In genomic region chr12:3960553-3960952, GRCm38 (mm10) we compare ENCODE assay signal across 8 mouse cellular contexts. TPM values are rescaled to one million over a fixed set of nuclear protein-coding genes. Genes with fewer than 3 reads are reported as not detected.
DNase-seq lines count a peak whose midpoint lies in the region; ATAC-seq and TF ChIP-seq lines count a peak whose summit lies in the region.

No protein-coding gene starts in this region.

- WGBS in kidney, embryonic 15.5 days: 50% methylated on average over 4 of the region's 4 CpGs
- WGBS in heart, embryonic 16.5 days: 47% methylated on average over 4 of the region's 4 CpGs
- WGBS in liver, embryonic 14.5 days (ENCODE audit: insufficient replicate concordance): 46% methylated on average over 4 of the region's 4 CpGs

- peak; percentile 24; the same call in 1 of the 2 replicates for TF ChIP-seq CTCF in liver, embryonic 14.5 days (IDR thresholded peaks at IDR 0.05; ENCODE audit: low read depth)

- no peak overlapping the region for H3K9ac ChIP-seq in kidney, embryonic 15.5 days
- H3K9ac ChIP-seq in heart, embryonic 16.5 days (ENCODE audit: low read length): peak overlapping the region; percentile 84
- H3K9ac ChIP-seq in liver, embryonic 14.5 days (replicated peaks): no peak overlapping the region

- peak overlapping the region; percentile 83 for H3K4me2 ChIP-seq in kidney, embryonic 15.5 days
- peak overlapping the region; percentile 92 for H3K4me2 ChIP-seq in heart, embryonic 16.5 days (ENCODE audit: low read depth, low read length)
- H3K4me2 ChIP-seq in liver, embryonic 14.5 days (ENCODE audit: low read depth): peak overlapping the region; percentile 67

- H3K9me3 ChIP-seq in kidney, embryonic 15.5 days (replicated peaks): no peaks in the 10 kb centered on the region
- no peaks in the 10 kb centered on the region for H3K9me3 ChIP-seq in heart, embryonic 16.5 days (replicated peaks; ENCODE audit: control insufficient read depth, low read length)
- no peaks in the 10 kb centered on the region for H3K9me3 ChIP-seq in liver, embryonic 14.5 days (ENCODE audit: control insufficient read depth, low read length)

- ATAC-seq in kidney, embryonic 15.5 days (replicated peaks; ENCODE audit: low FRiP score): no peak
- ATAC-seq in heart, embryonic 16.5 days (replicated peaks; ENCODE audit: extremely low read depth, insufficient read depth, low FRiP score): no peak
- ATAC-seq in liver, embryonic 14.5 days (ENCODE audit: insufficient read depth): no peak
- ATAC-seq in monocyte, adult 5-6 weeks (replicated peaks; ENCODE audit: insufficient number of reproducible peaks, low FRiP score, low TSS enrichment, poor library complexity, severe bottlenecking): no peak

- TF ChIP-seq EP300 in liver, embryonic 14.5 days (IDR thresholded peaks at IDR 0.05; ENCODE audit: low read depth): no peak

- H3K27me3 ChIP-seq in kidney, embryonic 15.5 days: peaks cover 4% of the 10 kb centered on the region
- peaks cover 2% of the 10 kb centered on the region; the same call in 1 of the 2 replicates for H3K27me3 ChIP-seq in heart, embryonic 16.5 days (ENCODE audit: control insufficient read depth, insufficient read depth, low read length)
- H3K27me3 ChIP-seq in liver, embryonic 14.5 days (ENCODE audit: control insufficient read depth, insufficient read depth, low read length): no peaks in the 10 kb centered on the region; the same call in 1 of the 2 replicates

- no peak for DNase-seq in kidney, postnatal 14 days
- DNase-seq in cerebellum, adult 8-10 months: peak; percentile 48
- no peak for DNase-seq in liver, embryonic 14.5 days (ENCODE audit: low read depth in 3 of 3, low spot score in 3 of 3)
- DNase-seq in Muller cell, postnatal 12 days (ENCODE audit: inconsistent ontology term): no peak
- DNase-seq in embryo, embryonic 9.5 days (ENCODE audit: extremely low spot score): no peak

- H3K4me1 ChIP-seq in kidney, embryonic 15.5 days: peaks cover 9% of the 10 kb centered on the region; the same call in 1 of the 2 replicates
- H3K4me1 ChIP-seq in heart, embryonic 16.5 days (ENCODE audit: control insufficient read depth, insufficient read depth, low read length): peaks cover 6% of the 10 kb centered on the region; the same call in 1 of the 2 replicates
- H3K4me1 ChIP-seq in liver, embryonic 14.5 days (replicated peaks; ENCODE audit: control insufficient read depth in 2 of 2, insufficient read depth in 2 of 2, low read length in 1 of 2): peaks cover 0 to 5% of the 10 kb centered on the region in 2 experiments; a peak in 2 of 4 replicates

- peak overlapping the region; percentile 51 for H3K4me3 ChIP-seq in kidney, embryonic 15.5 days (replicated peaks)
- peak overlapping the region; percentile 68 for H3K4me3 ChIP-seq in heart, embryonic 16.5 days (ENCODE audit: low read length)
- H3K4me3 ChIP-seq in liver, embryonic 14.5 days (ENCODE audit: insufficient read depth in 1 of 2, low read depth in 2 of 2, low read length in 2 of 2): peak overlapping the region in 1 of 2 experiments; percentile 49; a peak in 2 of 4 replicates

- H3K36me3 ChIP-seq in kidney, embryonic 15.5 days: no peaks in the 10 kb centered on the region
- no peaks in the 10 kb centered on the region for H3K36me3 ChIP-seq in heart, embryonic 16.5 days (ENCODE audit: control insufficient read depth, insufficient read depth)
- no peaks in the 10 kb centered on the region for H3K36me3 ChIP-seq in liver, embryonic 14.5 days (replicated peaks; ENCODE audit: control insufficient read depth, insufficient read depth, low read depth)

- H3K27ac ChIP-seq in kidney, embryonic 15.5 days: peak overlapping the region; percentile 84; the same call in 1 of the 2 replicates
- H3K27ac ChIP-seq in heart, embryonic 16.5 days (ENCODE audit: low read length): peak overlapping the region; percentile 82; the same call in 1 of the 2 replicates
- no peak overlapping the region for H3K27ac ChIP-seq in liver, embryonic 14.5 days

RNA-seq across cellular contexts. Expression of gene Pomc, which starts 5.8 kb away (rescaled TPM):
- polyA plus RNA-seq in kidney, embryonic 15.5 days (2015; fragmentation: Nextera tagmentation; extraction: Ambion mirVana): 2.4 and 3.4 TPM in 2 replicates
- polyA plus RNA-seq in heart, embryonic 16.5 days (2015; fragmentation: Nextera tagmentation; extraction: Ambion mirVana): 1.3 and 1.7 TPM in 2 replicates
- polyA plus RNA-seq in liver, embryonic 14.5 days (2012; rRNA removed): 0.15 and 0.28 TPM in 2 replicates
- polyA plus RNA-seq in liver, embryonic 14.5 days (2014; fragmentation: Nextera tagmentation; extraction: Ambion mirVana): 0.33 and 0.50 TPM in 2 replicates
- not detected in 3 replicates for total RNA-seq in monocyte, adult 5-6 weeks (2017)
